Mouse (Mus musculus) erythroblast, embryonic 14.5 days (primary cell): ENCODE data around the gene Podn.

Source experiments
- GATA1 ChIP-seq: IDR thresholded peaks from 2 replicates; pipeline ENCODE4 v1.6.1; 2012; ENCODE audit warnings: low read length, inconsistent platforms, mixed read lengths
- TAL1 ChIP-seq: IDR thresholded peaks from 3 replicates; pipeline ENCODE4 v1.6.1; 2012; ENCODE audit warnings: low read length, inconsistent platforms, mixed read lengths

- TF ChIP-seq GATA1 (no peak), TAL1 (no peak)
Observed at GRCm38 (mm10) chr4:108126260-108126659, 30.0 kb upstream of the Podn start.
